Comparison of ENCODE assay signal across 9 mouse cellular contexts in the genomic region with DNA sequence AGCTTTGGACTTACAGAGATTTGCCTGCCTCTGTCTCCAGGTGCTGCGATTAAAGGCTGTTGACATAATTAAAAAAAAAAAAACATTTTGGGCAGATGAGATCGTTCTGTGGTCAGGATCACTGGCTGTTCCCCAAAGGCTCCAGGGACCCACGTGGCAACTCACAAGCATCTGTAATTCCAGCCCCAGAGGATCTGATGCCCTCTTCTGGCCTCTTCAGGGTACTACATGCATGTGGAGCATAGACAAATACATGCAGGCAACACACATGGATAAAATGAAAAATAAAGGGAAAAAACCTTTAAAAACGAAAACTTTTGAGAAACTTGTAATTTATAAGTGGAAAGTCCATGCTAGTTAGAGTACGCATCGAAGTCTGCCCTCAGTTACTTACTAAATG. TPM values are rescaled to one million over a fixed set of nuclear protein-coding genes. Genes with fewer than 3 reads are reported as not detected.
DNase-seq lines count a peak whose midpoint lies in the region; ATAC-seq and TF ChIP-seq lines count a peak whose summit lies in the region.
"Had no signal": no experiment of that assay in that cellular context is flagged by ENCODE, and none has a peak within 500 bp of the region (broad histone marks: within the 10 kb centered on the region; RNA-seq: fewer than 3 reads in every experiment).

No protein-coding gene starts in this region.

- no peak for ATAC-seq in CD4-positive, CD25-positive, alpha-beta regulatory T cell, adult 4 months
- ATAC-seq in liver, embryonic 11.5 days (replicated peaks; ENCODE audit: low FRiP score) = no peak
- ATAC-seq in erythroblast, adult 5-6 weeks (replicated peaks; ENCODE audit: low FRiP score, poor library complexity, severe bottlenecking) = 0 out of 2 replicates have a peak, but pooled peaks have one; percentile 72

- TF ChIP-seq POLR2A in liver, adult 2 months (IDR thresholded peaks at IDR 0.05; ENCODE audit: extremely low read depth, insufficient read depth, low read length) = no peak
- TF ChIP-seq POLR2A in small intestine, adult 2 months (IDR thresholded peaks at IDR 0.05; ENCODE audit: low read depth, low read length) = no peak

- peak; percentile 68 for TF ChIP-seq CTCF in liver, adult 2 months (IDR thresholded peaks at IDR 0.05; ENCODE audit: low read depth, low read length)
- peak; percentile 54; the same call in 1 of the 2 replicates for TF ChIP-seq CTCF in small intestine, adult 2 months (IDR thresholded peaks at IDR 0.05; ENCODE audit: extremely low read depth, insufficient read length, insufficient replicate concordance, low read depth, low read length)

- peak; percentile 47 for DNase-seq in CD4-positive, CD25-positive, alpha-beta regulatory T cell, adult 2 months (ENCODE audit: low read depth, low spot score)
- DNase-seq in liver, adult 2 months (ENCODE audit: extremely low read depth, low read depth, low spot score) = peak; percentile 53
- no peak for DNase-seq in liver, embryonic 11.5 days (ENCODE audit: low spot score)
- no peak for DNase-seq in left cerebral cortex, postnatal 4 days
- DNase-seq in ovary, postnatal 10 days (ENCODE audit: low spot score) = no peak

- H3K4me3 ChIP-seq in liver, adult 2 months (ENCODE audit: insufficient read depth, low read depth, low read length) = no peak overlapping the region
- no peak overlapping the region for H3K4me3 ChIP-seq in liver, embryonic 11.5 days (ENCODE audit: low read depth, low read length)
- no peak overlapping the region for H3K4me3 ChIP-seq in small intestine, adult 2 months (ENCODE audit: low read depth, low read length)
- H3K4me3 ChIP-seq: limb, embryonic 15.5 days had no signal

- no peak overlapping the region for H3K4me2 ChIP-seq in liver, embryonic 11.5 days
- H3K4me2 ChIP-seq: limb, embryonic 15.5 days had no signal

- no peaks in the 10 kb centered on the region for H3K79me2 ChIP-seq in liver, adult 2 months (ENCODE audit: control insufficient read depth, insufficient read depth, low read length)

- H3K9ac ChIP-seq in liver, adult 2 months (ENCODE audit: low read depth, low read length) = no peak overlapping the region
- H3K9ac ChIP-seq in liver, embryonic 11.5 days (ENCODE audit: low read depth, low read length) = no peak overlapping the region
- H3K9ac ChIP-seq: limb, embryonic 15.5 days had no signal

- H3K27me3 ChIP-seq in liver, adult 2 months (ENCODE audit: control insufficient read depth, insufficient read depth, low read length) = no peaks in the 10 kb centered on the region
- no peaks in the 10 kb centered on the region for H3K27me3 ChIP-seq in liver, embryonic 11.5 days (replicated peaks; ENCODE audit: control insufficient read depth, insufficient read depth, low read length)
- H3K27me3 ChIP-seq in small intestine, adult 2 months (ENCODE audit: control insufficient read depth, insufficient read depth, low read length) = no peaks in the 10 kb centered on the region
- H3K27me3 ChIP-seq: limb, embryonic 15.5 days had no signal

- no peak overlapping the region for H3K27ac ChIP-seq in liver, adult 2 months (replicated peaks; ENCODE audit: insufficient read depth, low read depth, low read length)
- no peak overlapping the region for H3K27ac ChIP-seq in liver, embryonic 11.5 days (ENCODE audit: low read depth, low read length)
- no peak overlapping the region for H3K27ac ChIP-seq in small intestine, adult 2 months (ENCODE audit: insufficient read depth, low read depth, low read length)
- H3K27ac ChIP-seq: limb, embryonic 15.5 days had no signal

- WGBS in liver, adult 2 months = 60% methylated on average over 6 of the region's 6 CpGs
- 56% methylated on average over 6 of the region's 6 CpGs for WGBS in liver, embryonic 11.5 days
- WGBS in small intestine, adult 2 months = 62% methylated on average over 6 of the region's 6 CpGs

- intact Hi-C loops in left cerebral cortex, postnatal 4 days (cut with DNase I) = no loop called here

- no peaks in the 10 kb centered on the region for H3K9me3 ChIP-seq in liver, embryonic 11.5 days (ENCODE audit: control insufficient read depth, low read length)
- H3K9me3 ChIP-seq: limb, embryonic 15.5 days had no signal

- no peaks in the 10 kb centered on the region for H3K36me3 ChIP-seq in liver, adult 2 months (ENCODE audit: control insufficient read depth, insufficient read depth, low read length)
- H3K36me3 ChIP-seq in liver, embryonic 11.5 days (ENCODE audit: control insufficient read depth, insufficient read depth, low read length) = no peaks in the 10 kb centered on the region
- no peaks in the 10 kb centered on the region for H3K36me3 ChIP-seq in small intestine, adult 2 months (ENCODE audit: control insufficient read depth, insufficient read depth, low read length)
- H3K36me3 ChIP-seq: limb, embryonic 15.5 days had no signal

- H3K4me1 ChIP-seq in liver, adult 2 months (ENCODE audit: control insufficient read depth, insufficient read depth, low read length) = no peaks in the 10 kb centered on the region
- no peaks in the 10 kb centered on the region for H3K4me1 ChIP-seq in liver, embryonic 11.5 days (replicated peaks; ENCODE audit: control insufficient read depth, insufficient read depth, low read length)
- H3K4me1 ChIP-seq in small intestine, adult 2 months (ENCODE audit: control insufficient read depth, insufficient read depth, insufficient read length, low read length) = no peaks in the 10 kb centered on the region

RNA-seq across cellular contexts. Expression of a gene that starts 1.8 kb away (rescaled TPM):
- not detected for polyA plus RNA-seq in CD4-positive, CD25-positive, alpha-beta regulatory T cell, adult 4 months (2017; shearing (Covaris generic))
- not detected in 2 replicates for total RNA-seq in liver, adult 2 months (2014; rRNA removed)
- not detected in 2 replicates for polyA plus RNA-seq in liver, adult 2 months (2012; rRNA removed)
- not detected in 2 replicates for polyA plus RNA-seq in liver, embryonic 11.5 days (2014; fragmentation: Nextera tagmentation; extraction: Ambion mirVana)
- total RNA-seq in erythroblast, adult 5-6 weeks (2015; ENCODE audit: low replicate concordance) = not detected in 2 replicates
- not detected in 2 replicates for total RNA-seq in erythroblast, adult 5-6 weeks (2017; ENCODE audit: low replicate concordance)
- 0.04 and 0.05 TPM in 2 replicates for polyA plus RNA-seq in small intestine, adult 2 months (2012; rRNA removed)
- total RNA-seq in left cerebral cortex, postnatal 4 days (2021) = not detected

RNA-seq across cellular contexts. Expression of a gene that starts 25.1 kb away (rescaled TPM):
- polyA plus RNA-seq in CD4-positive, CD25-positive, alpha-beta regulatory T cell, adult 4 months (2017; shearing (Covaris generic)) = 10 to 100 TPM; 16.8 to 20.6 TPM
- 26.6 and 31.8 TPM in 2 replicates for total RNA-seq in liver, adult 2 months (2014; rRNA removed)
- 59.7 and 73.9 TPM in 2 replicates for polyA plus RNA-seq in liver, adult 2 months (2012; rRNA removed)
- polyA plus RNA-seq in liver, embryonic 11.5 days (2014; fragmentation: Nextera tagmentation; extraction: Ambion mirVana) = 28.2 and 31.3 TPM in 2 replicates
- total RNA-seq in erythroblast, adult 5-6 weeks (2015; ENCODE audit: low replicate concordance) = 5.2 and 9.6 TPM in 2 replicates
- total RNA-seq in erythroblast, adult 5-6 weeks (2017; ENCODE audit: low replicate concordance) = 8.0 and 13.8 TPM in 2 replicates
- polyA plus RNA-seq in small intestine, adult 2 months (2012; rRNA removed) = 36.4 and 107 TPM in 2 replicates
- total RNA-seq in left cerebral cortex, postnatal 4 days (2021) = 10 to 100 TPM; 67.2 to 78.6 TPM

RNA-seq across cellular contexts. Expression of a gene that starts 52.2 kb away (rescaled TPM):
- polyA plus RNA-seq in CD4-positive, CD25-positive, alpha-beta regulatory T cell, adult 4 months (2017; shearing (Covaris generic)) = 100 to 1,000 TPM; 173 to 208 TPM
- 252 and 270 TPM in 2 replicates for total RNA-seq in liver, adult 2 months (2014; rRNA removed)
- 137 and 138 TPM in 2 replicates for polyA plus RNA-seq in liver, adult 2 months (2012; rRNA removed)
- polyA plus RNA-seq in liver, embryonic 11.5 days (2014; fragmentation: Nextera tagmentation; extraction: Ambion mirVana) = 145 and 167 TPM in 2 replicates
- 36.1 and 37.4 TPM in 2 replicates for total RNA-seq in erythroblast, adult 5-6 weeks (2015; ENCODE audit: low replicate concordance)
- total RNA-seq in erythroblast, adult 5-6 weeks (2017; ENCODE audit: low replicate concordance) = 30.8 and 35.7 TPM in 2 replicates
- 53.6 and 88.1 TPM in 2 replicates for polyA plus RNA-seq in small intestine, adult 2 months (2012; rRNA removed)
- 10 to 100 TPM; 42.2 to 44.9 TPM for total RNA-seq in left cerebral cortex, postnatal 4 days (2021)

RNA-seq across cellular contexts. Expression of a gene that starts 52.3 kb away (rescaled TPM):
- 100 to 1,000 TPM in 1 of 2 experiments, 10 to 100 TPM in 1; 85.0 to 124 TPM for polyA plus RNA-seq in CD4-positive, CD25-positive, alpha-beta regulatory T cell, adult 4 months (2017; shearing (Covaris generic))
- total RNA-seq in liver, adult 2 months (2014; rRNA removed) = 218 and 239 TPM in 2 replicates
- 106 and 124 TPM in 2 replicates for polyA plus RNA-seq in liver, adult 2 months (2012; rRNA removed)
- 122 and 128 TPM in 2 replicates for polyA plus RNA-seq in liver, embryonic 11.5 days (2014; fragmentation: Nextera tagmentation; extraction: Ambion mirVana)
- total RNA-seq in erythroblast, adult 5-6 weeks (2015; ENCODE audit: low replicate concordance) = 15.9 and 23.2 TPM in 2 replicates
- 73.7 and 102 TPM in 2 replicates for total RNA-seq in erythroblast, adult 5-6 weeks (2017; ENCODE audit: low replicate concordance)
- 27.7 and 55.3 TPM in 2 replicates for polyA plus RNA-seq in small intestine, adult 2 months (2012; rRNA removed)
- 10 to 100 TPM; 58.6 to 61.6 TPM for total RNA-seq in left cerebral cortex, postnatal 4 days (2021)

Comparison
In these comparisons a context has a peak if more than half of its experiments do, and no peak if none do; other contexts are left out.
1. DNase-seq: peak in CD4-positive, CD25-positive, alpha-beta regulatory T cell, adult 2 months (single experiment) and liver, adult 2 months (single experiment); none in liver, embryonic 11.5 days (single experiment), left cerebral cortex, postnatal 4 days (single experiment) and ovary, postnatal 10 days (single experiment).